Mouse (Mus musculus) testis, adult 2 months (tissue): ENCODE measurements at regions not wholly inside any gene's neighbourhood (a gene's known extent, or its start where the extent isn't known, plus 50 kb on each side); places are given as distances from the start of the nearest gene placed in this dataset.

Experiments
- CTCF ChIP-seq: fragments of 200-500 bp; IDR thresholded peaks from 2 replicates; pipeline ENCODE4 v1.5.1; 2012; ENCODE audit warnings: low read depth, mild to moderate bottlenecking, inconsistent platforms, low read length, moderate library complexity; ENCODE audit not compliant: control insufficient read depth, insufficient read depth, insufficient replicate concordance
- POLR2A ChIP-seq: fragments of 200-500 bp; IDR thresholded peaks from 2 replicates; pipeline ENCODE4 v1.6.1; 2012; ENCODE audit warnings: low read depth, mild to moderate bottlenecking, inconsistent platforms, low read length, moderate library complexity; ENCODE audit not compliant: control insufficient read depth

- TF ChIP-seq POLR2A, result no peak
- no peak for TF ChIP-seq CTCF
These were observed 134.4 kb upstream of the Tmc3 start for GRCm38 (mm10) chr7:83450346-83450745.
